Mouse (Mus musculus) cerebellum, adult 2 months (tissue): Measurements from ENCODE around the gene Becn1. TPM values are rescaled to one million over a fixed set of nuclear protein-coding genes. Genes with fewer than 3 reads are reported as not detected.
"Not testable (repeated sequence)": the region's sequence is repeated elsewhere in the genome, so short reads cannot be mapped to it uniquely, and the experiment has no call there.

Experiments
- DNase-seq, 2 experiments: peaks; one replicate each; pipeline ENCODE4 v3.0.0; 2021
- H3K27ac ChIP-seq: fragments of 200-500 bp; 2 replicates; pipeline ENCODE4 v1.5.1; 2012; ENCODE audit warnings: low read length, control low read depth, inconsistent platforms; ENCODE audit not compliant: insufficient read depth
- H3K27me3 ChIP-seq: fragments of 200-500 bp; 2 replicates; pipeline ENCODE4 v1.6.1; 2012; ENCODE audit warnings: inconsistent platforms, mild to moderate bottlenecking, low read length, moderate library complexity; ENCODE audit not compliant: control insufficient read depth, insufficient read depth
- H3K4me1 ChIP-seq: fragments of 200-500 bp; 2 replicates; pipeline ENCODE4 v1.6.1; 2011; ENCODE audit warnings: low read length; ENCODE audit not compliant: control insufficient read depth, insufficient read depth
- H3K4me3 ChIP-seq: fragments of 200-500 bp; replicated peaks from 2 replicates; pipeline ENCODE3; 2011; ENCODE audit warnings: mild to moderate bottlenecking, low read depth, low read length, control low read depth; ENCODE audit not compliant: insufficient read depth
- CTCF ChIP-seq: fragments of 200-500 bp; IDR thresholded peaks from 2 replicates; pipeline ENCODE4 v1.5.1; 2011; ENCODE audit warnings: low read depth, mild to moderate bottlenecking, control low read depth, low read length, moderate library complexity, borderline replicate concordance; ENCODE audit not compliant: insufficient read depth
- POLR2A ChIP-seq: fragments of 200-500 bp; IDR thresholded peaks from 2 replicates; pipeline ENCODE4 v1.6.1; 2011; ENCODE audit warnings: low read length, control low read depth, borderline replicate concordance; ENCODE audit not compliant: insufficient read depth
- WGBS: fragments of 180-500 bp; shearing (Covaris S2); methylation state at CpG from one replicate; pipeline ENCODE4 v1.1.7; 2018; 5-methylcytosine and 5-hydroxymethylcytosine counted together
- polyA plus RNA-seq: library from polyadenylated mRNA; depleted of rRNA; stranded (reverse); fragments of >200 nt; gene quantifications from 2 replicates; pipeline ENCODE4 v1.2.3, GENCODE M21; 2012

The Becn1 gene
- polyA plus RNA-seq, 1 experiment: 132 TPM

GRCm38 (mm10) chr11:101326147-101326546 lies 24.1 kb upstream of the Becn1 start:
- H3K4me3 ChIP-seq: no peak overlapping the region
- 86% methylated on average over 11 of the region's 11 CpGs for WGBS
- no peak for DNase-seq
- H3K4me1 ChIP-seq: no peaks in the 10 kb centered on the region
- no peak overlapping the region for H3K27ac ChIP-seq
- no peak for TF ChIP-seq CTCF
- no peak for TF ChIP-seq POLR2A
- no peaks in the 10 kb centered on the region for H3K27me3 ChIP-seq

- WGBS: 87% methylated on average over 11 of the region's 11 CpGs
- not testable (repeated sequence) for H3K27ac ChIP-seq, H3K4me3 ChIP-seq, H3K27me3 ChIP-seq, DNase-seq, H3K4me1 ChIP-seq
Measured at GRCm38 (mm10) chr11:101325201-101325600, 23.1 kb upstream of the Becn1 start.

GRCm38 (mm10) chr11:101324763-101325162 lies 22.7 kb upstream of the Becn1 start, which contains the start of gene Aoc2:
Gene Aoc2 (plus strand): TSS chr11:101325063.
- Histone ChIP-seq H3K27me3 (no peaks in the 10 kb centered on the region), H3K27ac (no peak within 1 kb of the TSS), H3K4me1 (no peaks in the 10 kb centered on the region), H3K4me3 (no peak within 1 kb of the TSS)
- WGBS: 89% methylated on average over 5 of the region's 5 CpGs
- TF ChIP-seq POLR2A (no peak), CTCF (no peak)
- DNase-seq: no peak

GRCm38 (mm10) chr11:101323609-101324008 lies 21.5 kb upstream of the Becn1 start:
- DNase-seq: peak; percentile 57 to 66
- Histone ChIP-seq H3K27ac (no peak overlapping the region), H3K4me3 (no peak overlapping the region), H3K4me1 (no peaks in the 10 kb centered on the region), H3K27me3 (no peaks in the 10 kb centered on the region)
- TF ChIP-seq CTCF (peak; percentile 96), POLR2A (no peak)
- WGBS: 3% methylated on average over 4 of the region's 4 CpGs

GRCm38 (mm10) chr11:101316501-101316917 lies 14.4 kb upstream of the Becn1 start:
- H3K27ac ChIP-seq: 0 out of 2 replicates have a peak overlapping the region, but pooled peaks have one; percentile 15
- H3K4me3 ChIP-seq: peak overlapping the region; percentile 91
- 1% methylated on average over 17 of the region's 17 CpGs for WGBS
- DNase-seq: no peak
- no peaks in the 10 kb centered on the region for H3K27me3 ChIP-seq
- TF ChIP-seq CTCF: no peak
- no peak for TF ChIP-seq POLR2A
- no peaks in the 10 kb centered on the region for H3K4me1 ChIP-seq

- Histone ChIP-seq H3K4me1 (no peaks in the 10 kb centered on the region), H3K27ac (peak within 1 kb of the TSS; percentile 61; the same call in 1 of the 2 replicates), H3K4me3 (peak within 1 kb of the TSS; percentile 91), H3K27me3 (no peaks in the 10 kb centered on the region)
- WGBS: under 1% methylated on average over 62 of the region's 62 CpGs
- TF ChIP-seq POLR2A (peak; percentile 74), CTCF (no peak)
- DNase-seq: peak; percentile 94 to 96
Measured at GRCm38 (mm10) chr11:101315665-101316500, 13.8 kb upstream of the Becn1 start, which contains the start of gene Psme3. Gene Psme3 (plus strand): TSS chr11:101316213.

GRCm38 (mm10) chr11:101315082-101315650 lies 13.1 kb upstream of the Becn1 start:
- H3K27me3 ChIP-seq: no peaks in the 10 kb centered on the region
- peak overlapping the region; percentile 91 for H3K4me3 ChIP-seq
- peak overlapping the region; percentile 35; the same call in 1 of the 2 replicates for H3K27ac ChIP-seq
- no peaks in the 10 kb centered on the region for H3K4me1 ChIP-seq
- WGBS: 77% methylated on average over 8 of the region's 8 CpGs
- no peak for DNase-seq
- TF ChIP-seq CTCF (no peak), POLR2A (no peak)

- no peaks in the 10 kb centered on the region for H3K27me3 ChIP-seq
- TF ChIP-seq CTCF (no peak), POLR2A (no peak)
- DNase-seq: no peak
- no peak overlapping the region for H3K4me3 ChIP-seq
- 94% methylated on average over 1 of the region's 1 CpGs for WGBS
- no peaks in the 10 kb centered on the region for H3K4me1 ChIP-seq
- no peak overlapping the region for H3K27ac ChIP-seq
Measured at GRCm38 (mm10) chr11:101314567-101314966, 12.5 kb upstream of the Becn1 start.
